Mouse (Mus musculus): Measurements from ENCODE around the gene Timm29. TPM values are rescaled to one million over a fixed set of nuclear protein-coding genes. Genes with fewer than 3 reads are reported as not detected.

The Timm29 gene
- total and polyA plus RNA-seq, 2 experiments from 2014 or later: 23.2 to 44.6 TPM

DNA sequence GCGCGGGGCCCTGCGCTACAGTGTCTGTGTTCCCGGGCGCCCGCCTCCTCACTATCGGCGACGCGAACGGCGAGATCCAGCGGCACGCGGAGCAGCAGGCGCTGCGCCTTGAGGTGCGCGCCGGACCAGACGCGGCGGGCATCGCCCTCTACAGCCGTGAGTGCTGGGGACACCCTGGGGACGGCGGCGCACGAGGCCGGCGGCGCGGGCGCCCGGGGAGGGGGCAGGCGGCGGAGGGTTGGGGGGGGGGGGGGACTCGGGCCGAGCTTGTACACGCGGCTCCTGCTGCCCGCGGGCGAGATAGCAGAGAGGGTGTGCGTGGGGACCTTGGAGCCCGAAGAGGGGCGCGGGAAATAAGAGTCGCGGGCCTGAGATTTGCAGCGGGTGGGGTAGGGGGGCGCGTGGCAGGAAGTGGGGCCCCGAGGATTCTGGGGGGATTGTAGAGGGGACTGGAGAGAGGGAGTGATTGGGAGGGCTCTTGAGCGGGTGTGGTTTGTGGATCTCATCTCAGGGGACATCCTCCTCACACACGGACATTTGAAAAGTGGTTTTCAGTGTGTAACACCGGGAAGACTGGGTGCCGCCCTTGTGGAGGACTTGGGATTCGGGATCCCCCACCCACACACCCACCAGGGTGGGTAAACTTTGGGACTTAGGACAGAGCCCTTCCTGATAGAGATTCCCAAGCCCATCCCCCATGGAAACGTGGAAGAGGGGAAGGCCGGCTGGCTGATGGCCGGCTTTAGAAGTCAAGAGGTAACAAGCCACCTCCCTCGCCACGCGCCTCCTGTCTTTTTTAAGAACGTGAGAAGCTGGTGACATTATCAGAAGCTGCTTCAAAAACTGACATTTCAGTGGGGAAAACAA, 45.2 kb upstream of the Timm29 start:
- Histone ChIP-seq H3K4me1 (ENCODE audit: control insufficient read depth, insufficient read depth) (peaks cover 7% of the 10 kb centered on the region), H3K27ac (ENCODE audit: low read depth) (peak overlapping the region; percentile 99), H3K4me3 (ENCODE audit: low read depth, low read length) (peak overlapping the region; percentile 84), H3K36me3 (replicated peaks; ENCODE audit: control insufficient read depth, insufficient read depth, low read length) (0 out of 2 replicates have a peak, but pooled peaks cover 6% of the 10 kb centered on the region), H3K9me3 (replicated peaks; ENCODE audit: control insufficient read depth, low read length) (no peaks in the 10 kb centered on the region), H3K4me2 (ENCODE audit: low read depth, low read length) (peak overlapping the region; percentile 73), H3K27me3 (ENCODE audit: control insufficient read depth, insufficient read depth, low read length) (no peaks in the 10 kb centered on the region), H3K9ac (replicated peaks; ENCODE audit: low read depth, low read length) (peak overlapping the region; percentile 86)
- under 1% methylated on average over 36 of the region's 66 CpGs for WGBS
- ATAC-seq (ENCODE audit: insufficient read depth, low read depth) (peak; percentile 25), DNase-seq (ENCODE audit: low spot score) (peak; percentile 46)
- TF ChIP-seq CTCF (IDR thresholded peaks at IDR 0.05; ENCODE audit: low read depth) (no peak), EP300 (IDR thresholded peaks at IDR 0.05; ENCODE audit: low read depth) (no peak)

DNA sequence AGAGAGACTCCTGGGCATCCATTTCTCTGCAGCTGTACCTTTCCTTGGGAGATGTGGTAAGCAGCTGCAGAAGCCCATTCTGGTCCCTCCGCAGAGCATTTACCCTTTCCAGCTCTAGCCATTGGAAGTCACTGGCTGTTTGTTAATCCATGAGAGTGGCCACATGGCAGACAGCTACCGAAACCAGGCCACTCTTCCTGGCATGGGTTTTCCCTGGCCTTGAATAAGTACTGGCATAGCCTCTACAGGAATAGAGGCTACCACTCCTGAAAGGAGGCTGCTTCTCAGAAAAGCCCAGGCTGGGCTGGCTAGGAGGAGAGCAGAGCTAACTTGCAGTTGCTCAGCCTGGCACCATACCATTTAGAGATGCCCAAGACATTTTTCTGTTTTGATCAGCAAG, 41.5 kb upstream of the Timm29 start:
- no peak for ATAC-seq (ENCODE audit: insufficient read depth, low read depth)

DNA sequence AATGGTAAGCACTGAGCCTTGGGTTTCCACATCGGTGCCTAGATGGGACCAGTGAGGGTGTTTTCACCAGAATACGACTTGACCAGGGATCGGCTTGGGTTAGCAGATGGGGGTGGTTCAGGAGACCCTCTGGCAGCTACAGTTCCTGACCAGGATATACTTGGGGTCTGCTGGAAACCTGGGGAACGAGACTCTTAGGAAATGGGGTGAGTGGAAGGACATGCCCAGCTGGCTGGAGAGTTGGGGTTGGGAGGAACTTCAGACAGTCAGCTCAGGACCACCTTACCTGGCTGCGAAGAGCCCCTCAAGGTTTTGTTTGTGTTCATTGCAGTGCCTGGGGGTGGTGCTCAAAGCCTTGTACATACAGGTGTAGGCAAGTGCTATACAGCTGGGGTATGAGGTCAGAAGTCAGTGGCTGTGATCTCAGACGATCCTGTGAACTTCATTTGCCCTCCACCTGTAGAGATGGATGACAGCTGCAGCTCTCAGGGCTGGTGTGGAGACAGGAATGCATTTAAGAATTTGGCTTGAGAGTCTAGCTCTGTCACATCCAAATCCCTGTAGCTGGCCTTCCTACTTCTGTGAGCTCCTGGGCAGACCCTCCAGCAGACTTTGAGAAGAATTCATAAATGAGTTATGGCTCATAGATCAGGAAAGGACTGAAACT, 38.8 kb upstream of the Timm29 start:
- H3K9me3 ChIP-seq (replicated peaks; ENCODE audit: control insufficient read depth, low read length): no peaks in the 10 kb centered on the region
- ATAC-seq (ENCODE audit: insufficient read depth, low read depth) (no peak), DNase-seq (ENCODE audit: low spot score) (no peak)
- no peak for TF ChIP-seq CTCF (IDR thresholded peaks at IDR 0.05; ENCODE audit: low read depth)
- TF ChIP-seq EP300 (IDR thresholded peaks at IDR 0.05; ENCODE audit: low read depth): no peak
- no peak overlapping the region for H3K27ac ChIP-seq (ENCODE audit: low read depth)
- H3K4me1 ChIP-seq (ENCODE audit: control insufficient read depth, insufficient read depth): peaks cover 17% of the 10 kb centered on the region
- H3K9ac ChIP-seq (replicated peaks; ENCODE audit: low read depth, low read length): no peak overlapping the region
- H3K4me2 ChIP-seq (ENCODE audit: low read depth, low read length): no peak overlapping the region
- 79% methylated on average over 6 of the region's 6 CpGs for WGBS
- H3K36me3 ChIP-seq (replicated peaks; ENCODE audit: control insufficient read depth, insufficient read depth, low read length): 0 out of 2 replicates have a peak, but pooled peaks cover 6% of the 10 kb centered on the region
- no peak overlapping the region for H3K4me3 ChIP-seq (ENCODE audit: low read depth, low read length)
- H3K27me3 ChIP-seq (ENCODE audit: control insufficient read depth, insufficient read depth, low read length): no peaks in the 10 kb centered on the region

More for the DNA sequence above, 41.5 kb upstream of the Timm29 start:
- WGBS: 88% methylated on average over 2 of the region's 2 CpGs
- H3K9ac ChIP-seq (replicated peaks; ENCODE audit: low read depth, low read length): no peak overlapping the region
- H3K27ac ChIP-seq (ENCODE audit: low read depth): no peak overlapping the region
- peaks cover 12% of the 10 kb centered on the region for H3K4me1 ChIP-seq (ENCODE audit: control insufficient read depth, insufficient read depth)
- DNase-seq (ENCODE audit: low spot score): no peak
- TF ChIP-seq CTCF (IDR thresholded peaks at IDR 0.05; ENCODE audit: low read depth): no peak
- TF ChIP-seq EP300 (IDR thresholded peaks at IDR 0.05; ENCODE audit: low read depth): no peak
- H3K36me3 ChIP-seq (replicated peaks; ENCODE audit: control insufficient read depth, insufficient read depth, low read length): 0 out of 2 replicates have a peak, but pooled peaks cover 6% of the 10 kb centered on the region
- no peaks in the 10 kb centered on the region for H3K9me3 ChIP-seq (replicated peaks; ENCODE audit: control insufficient read depth, low read length)
- no peaks in the 10 kb centered on the region for H3K27me3 ChIP-seq (ENCODE audit: control insufficient read depth, insufficient read depth, low read length)
- H3K4me3 ChIP-seq (ENCODE audit: low read depth, low read length): no peak overlapping the region
- no peak overlapping the region for H3K4me2 ChIP-seq (ENCODE audit: low read depth, low read length)

- no peak for DNase-seq (ENCODE audit: low spot score)
- Histone ChIP-seq H3K9ac (replicated peaks; ENCODE audit: low read depth, low read length) (no peak overlapping the region), H3K9me3 (replicated peaks; ENCODE audit: control insufficient read depth, low read length) (no peaks in the 10 kb centered on the region), H3K4me2 (ENCODE audit: low read depth, low read length) (no peak overlapping the region), H3K27me3 (ENCODE audit: control insufficient read depth, insufficient read depth, low read length) (no peaks in the 10 kb centered on the region), H3K36me3 (replicated peaks; ENCODE audit: control insufficient read depth, insufficient read depth, low read length) (0 out of 2 replicates have a peak, but pooled peaks cover 2% of the 10 kb centered on the region), H3K4me3 (ENCODE audit: low read depth, low read length) (no peak overlapping the region), H3K4me1 (ENCODE audit: control insufficient read depth, insufficient read depth) (peaks cover 18% of the 10 kb centered on the region), H3K27ac (ENCODE audit: low read depth) (0 out of 2 replicates have a peak overlapping the region, but pooled peaks have one; percentile 16)
- TF ChIP-seq CTCF (IDR thresholded peaks at IDR 0.05; ENCODE audit: low read depth) (no peak), EP300 (IDR thresholded peaks at IDR 0.05; ENCODE audit: low read depth) (no peak)
- no peak for ATAC-seq (ENCODE audit: insufficient read depth, low read depth)
- 90% methylated on average over 6 of the region's 6 CpGs for WGBS
These were observed 37.3 kb upstream of the Timm29 start for GRCm38 (mm10) chr9:21555198-21555742.

- TF ChIP-seq CTCF (IDR thresholded peaks at IDR 0.05; ENCODE audit: low read depth): no peak
- no peak for TF ChIP-seq EP300 (IDR thresholded peaks at IDR 0.05; ENCODE audit: low read depth)
- no peak for ATAC-seq (ENCODE audit: insufficient read depth, low read depth)
- 72% methylated on average over 2 of the region's 2 CpGs for WGBS
- no peak overlapping the region for H3K9ac ChIP-seq (replicated peaks; ENCODE audit: low read depth, low read length)
- DNase-seq (ENCODE audit: low spot score): no peak
- H3K9me3 ChIP-seq (replicated peaks; ENCODE audit: control insufficient read depth, low read length): no peaks in the 10 kb centered on the region
- no peak overlapping the region for H3K4me2 ChIP-seq (ENCODE audit: low read depth, low read length)
- 0 out of 2 replicates have a peak, but pooled peaks cover 6% of the 10 kb centered on the region for H3K36me3 ChIP-seq (replicated peaks; ENCODE audit: control insufficient read depth, insufficient read depth, low read length)
- H3K27me3 ChIP-seq (ENCODE audit: control insufficient read depth, insufficient read depth, low read length): no peaks in the 10 kb centered on the region
- peaks cover 18% of the 10 kb centered on the region for H3K4me1 ChIP-seq (ENCODE audit: control insufficient read depth, insufficient read depth)
- peak overlapping the region; percentile 37; the same call in 1 of the 2 replicates for H3K27ac ChIP-seq (ENCODE audit: low read depth)
- no peak overlapping the region for H3K4me3 ChIP-seq (ENCODE audit: low read depth, low read length)
These were observed 35.5 kb upstream of the Timm29 start for GRCm38 (mm10) chr9:21556996-21557395.

All from heart, postnatal 0 days (tissue).